Mouse (Mus musculus): ENCODE results near the gene Apold1. TPM values are rescaled to one million over a fixed set of nuclear protein-coding genes. Genes with fewer than 3 reads are reported as not detected.

Gene Apold1
- polyA plus RNA-seq, 1 experiment: 0.42 TPM

- no peak for TF ChIP-seq GATA1 (IDR thresholded peaks at IDR 0.05; ENCODE audit: low read length)
Observed at GRCm38 (mm10) chr6:135000272-135000671, 18.8 kb downstream of the Apold1 start.

- no peak for TF ChIP-seq GATA1 (IDR thresholded peaks at IDR 0.05; ENCODE audit: low read length)
Observed at GRCm38 (mm10) chr6:135001991-135002390, 20.5 kb downstream of the Apold1 start.

GRCm38 (mm10) chr6:135006372-135006771 is 24.9 kb downstream of the Apold1 start:
- TF ChIP-seq GATA1 (IDR thresholded peaks at IDR 0.05; ENCODE audit: low read length): no peak

- TF ChIP-seq GATA1 (IDR thresholded peaks at IDR 0.05; ENCODE audit: low read length): no peak
Observed at GRCm38 (mm10) chr6:135011048-135011733, 29.7 kb downstream of the Apold1 start, which contains the start of gene Ddx47. Gene Ddx47 (plus strand): TSS chr6:135011612.

GRCm38 (mm10) chr6:135011734-135012116 is 30.2 kb downstream of the Apold1 start:
- TF ChIP-seq GATA1 (IDR thresholded peaks at IDR 0.05; ENCODE audit: low read length): no peak

GRCm38 (mm10) chr6:135017211-135017610 is 35.7 kb downstream of the Apold1 start:
- no peak for TF ChIP-seq GATA1 (IDR thresholded peaks at IDR 0.05; ENCODE audit: low read length)

GRCm38 (mm10) chr6:135019564-135019963 is 38.0 kb downstream of the Apold1 start:
- no peak for TF ChIP-seq GATA1 (IDR thresholded peaks at IDR 0.05; ENCODE audit: low read length)

GRCm38 (mm10) chr6:135021633-135022032 is 40.1 kb downstream of the Apold1 start:
- TF ChIP-seq GATA1 (IDR thresholded peaks at IDR 0.05; ENCODE audit: low read length): no peak

- TF ChIP-seq GATA1 (IDR thresholded peaks at IDR 0.05; ENCODE audit: low read length): no peak
Observed at GRCm38 (mm10) chr6:135023379-135023778, 41.9 kb downstream of the Apold1 start.

GRCm38 (mm10) chr6:135024781-135025420 is 43.4 kb downstream of the Apold1 start:
- no peak for TF ChIP-seq GATA1 (IDR thresholded peaks at IDR 0.05; ENCODE audit: low read length)

GRCm38 (mm10) chr6:135026232-135026631 is 44.7 kb downstream of the Apold1 start:
- TF ChIP-seq GATA1 (IDR thresholded peaks at IDR 0.05; ENCODE audit: low read length): no peak

GRCm38 (mm10) chr6:135026755-135027154 is 45.2 kb downstream of the Apold1 start:
- no peak for TF ChIP-seq GATA1 (IDR thresholded peaks at IDR 0.05; ENCODE audit: low read length)

GRCm38 (mm10) chr6:135029246-135029645 is 47.7 kb downstream of the Apold1 start:
- TF ChIP-seq GATA1 (IDR thresholded peaks at IDR 0.05; ENCODE audit: low read length): no peak

Other genes starting within 250 kb of the Apold1 start
- 3.1 and 4.7 TPM in 2 replicates for gene Dusp16, start 189.1 kb upstream of the Apold1 start, polyA plus RNA-seq (2012)
- 1.3 and 1.8 TPM in 2 replicates for gene Crebl2, start 151.6 kb upstream of the Apold1 start, polyA plus RNA-seq (2012)
- gene Gpr19, start 83.1 kb upstream of the Apold1 start, polyA plus RNA-seq (2012): 1.7 and 1.8 TPM in 2 replicates
- gene Cdkn1b, start 61.3 kb upstream of the Apold1 start, polyA plus RNA-seq (2012): 34.0 and 43.9 TPM in 2 replicates
- gene Ddx47, start 29.9 kb downstream of the Apold1 start, polyA plus RNA-seq (2012): 6.4 and 11.6 TPM in 2 replicates
- not detected in 2 replicates for gene Gprc5a, start 83.9 kb downstream of the Apold1 start, polyA plus RNA-seq (2012)
- gene Gprc5d, start 136.6 kb downstream of the Apold1 start, polyA plus RNA-seq (2012): not detected in 2 replicates
- 10.7 and 12.2 TPM in 2 replicates for gene Fam234b, start 216.3 kb downstream of the Apold1 start, polyA plus RNA-seq (2012)
- gene Hebp1, start 216.3 kb downstream of the Apold1 start, polyA plus RNA-seq (2012): 8.2 and 15.9 TPM in 2 replicates